9 mouse cellular contexts compared by ENCODE assay signal in the genomic region with DNA sequence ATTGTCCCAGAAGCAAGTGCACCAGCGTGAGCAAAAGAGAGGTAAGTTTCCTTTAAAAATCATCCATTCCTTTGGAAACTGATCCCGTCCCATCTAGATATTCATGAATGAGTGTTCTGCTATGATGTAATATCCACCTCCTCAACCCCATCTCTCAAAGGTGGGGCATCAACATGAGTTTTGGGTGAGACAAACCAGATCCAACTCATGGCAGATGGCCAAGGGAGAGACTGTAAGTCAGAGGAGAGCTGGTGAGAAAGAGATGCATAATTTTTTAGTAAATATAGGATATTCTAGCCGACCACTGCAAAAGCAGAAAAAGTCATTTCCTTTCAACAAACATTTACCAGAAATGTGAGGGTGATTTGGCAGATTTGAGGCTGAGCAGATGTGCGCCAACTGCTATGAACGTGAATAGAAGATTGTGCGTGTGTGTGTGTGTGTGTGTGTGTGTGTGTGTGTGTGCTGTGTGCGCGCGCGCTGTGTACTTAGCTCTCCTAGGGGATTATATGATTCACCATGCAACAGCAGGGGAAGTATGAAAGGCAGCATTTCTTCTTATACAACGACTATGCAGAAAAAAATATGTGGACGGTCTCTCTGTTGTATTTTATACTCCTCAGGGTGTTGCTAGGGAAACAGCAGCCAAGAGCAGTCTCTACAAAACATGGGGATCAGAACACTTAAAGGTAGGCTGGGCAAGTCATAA. TPM values are rescaled to one million over a fixed set of nuclear protein-coding genes. Genes with fewer than 3 reads are reported as not detected.
DNase-seq lines count a peak whose midpoint lies in the region; ATAC-seq and TF ChIP-seq lines count a peak whose summit lies in the region.
"Had no signal": no experiment of that assay in that cellular context is flagged by ENCODE, and none has a peak within 500 bp of the region (broad histone marks: within the 10 kb centered on the region; RNA-seq: fewer than 3 reads in every experiment).

No protein-coding gene starts in this region.

- no peak for TF ChIP-seq POLR2A in lung, adult 2 months (IDR thresholded peaks at IDR 0.05; ENCODE audit: borderline replicate concordance, extremely low read depth, low read depth, low read length)

- H3K27ac ChIP-seq in heart, embryonic 10.5 days, result no peak overlapping the region
- no peak overlapping the region for H3K27ac ChIP-seq in embryonic facial prominence, embryonic 15.5 days (replicated peaks)
- no peak overlapping the region for H3K27ac ChIP-seq in midbrain, postnatal 0 days (ENCODE audit: low read depth, low read length)
- H3K27ac ChIP-seq: neural tube, embryonic 13.5 days had no signal

- WGBS in heart, embryonic 10.5 days, result 78% methylated on average over 12 of the region's 12 CpGs
- 30% methylated on average over 12 of the region's 12 CpGs for WGBS in embryonic facial prominence, embryonic 15.5 days
- WGBS in midbrain, postnatal 0 days, result 49% methylated on average over 12 of the region's 12 CpGs
- 58% methylated on average over 12 of the region's 12 CpGs for WGBS in lung, adult 2 months

- H3K4me2 ChIP-seq in embryonic facial prominence, embryonic 15.5 days (replicated peaks), result no peak overlapping the region
- H3K4me2 ChIP-seq in midbrain, postnatal 0 days (ENCODE audit: low read depth, low read length, poor library complexity, severe bottlenecking), result peak overlapping the region; percentile 18; the same call in 1 of the 2 replicates
- H3K4me2 ChIP-seq: neural tube, embryonic 13.5 days had no signal

- H3K4me3 ChIP-seq in heart, embryonic 10.5 days, result no peak overlapping the region
- no peak overlapping the region for H3K4me3 ChIP-seq in embryonic facial prominence, embryonic 15.5 days (replicated peaks)
- no peak overlapping the region for H3K4me3 ChIP-seq in midbrain, postnatal 0 days (ENCODE audit: low read depth, low read length)
- H3K4me3 ChIP-seq in lung, adult 2 months (replicated peaks; ENCODE audit: extremely low read depth, low read depth, low read length), result no peak overlapping the region
- H3K4me3 ChIP-seq: neural tube, embryonic 13.5 days had no signal

- peak; percentile 77 for ATAC-seq in embryonic facial prominence, embryonic 15.5 days (ENCODE audit: insufficient number of reproducible peaks, low FRiP score, low TSS enrichment, low read depth)
- ATAC-seq in midbrain, postnatal 0 days (ENCODE audit: low FRiP score), result peak; percentile 56

- H3K36me3 ChIP-seq in heart, embryonic 10.5 days, result no peaks in the 10 kb centered on the region
- no peaks in the 10 kb centered on the region for H3K36me3 ChIP-seq in embryonic facial prominence, embryonic 15.5 days
- no peaks in the 10 kb centered on the region for H3K36me3 ChIP-seq in midbrain, postnatal 0 days (ENCODE audit: insufficient read depth, low read length)
- H3K36me3 ChIP-seq: neural tube, embryonic 13.5 days had no signal

- TF ChIP-seq CTCF in midbrain, postnatal 0 days (IDR thresholded peaks at IDR 0.05), result no peak
- no peak for TF ChIP-seq CTCF in lung, adult 2 months (IDR thresholded peaks at IDR 0.05; ENCODE audit: insufficient read depth, low read length)

- no peak overlapping the region for H3K9ac ChIP-seq in embryonic facial prominence, embryonic 15.5 days
- no peak overlapping the region for H3K9ac ChIP-seq in midbrain, postnatal 0 days (replicated peaks; ENCODE audit: low read length, poor library complexity, severe bottlenecking)
- H3K9ac ChIP-seq: neural tube, embryonic 13.5 days had no signal

- no peaks in the 10 kb centered on the region for H3K4me1 ChIP-seq in heart, embryonic 10.5 days
- H3K4me1 ChIP-seq in embryonic facial prominence, embryonic 15.5 days, result 0 out of 2 replicates have a peak, but pooled peaks cover 5% of the 10 kb centered on the region
- no peaks in the 10 kb centered on the region for H3K4me1 ChIP-seq in midbrain, postnatal 0 days (ENCODE audit: insufficient read depth, low read length)
- H3K4me1 ChIP-seq in lung, adult 2 months (ENCODE audit: control insufficient read depth, insufficient read depth, low read length), result no peaks in the 10 kb centered on the region
- H3K4me1 ChIP-seq: neural tube, embryonic 13.5 days had no signal

- DNase-seq in heart, adult 8-10 months (ENCODE audit: low spot score), result peak; percentile 32
- no peak for DNase-seq in heart, embryonic 10.5 days (ENCODE audit: low spot score)
- peak; percentile 54 for DNase-seq in layer of hippocampus, adult 11-12 months (ENCODE audit: low spot score)
- DNase-seq in midbrain, postnatal 0 days (ENCODE audit: low spot score), result peak; percentile 10
- DNase-seq in kidney, adult 18-20 months, result no peak
- DNase-seq in urinary bladder, postnatal 4 days (ENCODE audit: low spot score in 2 of 2), result no peak
- DNase-seq in lung, adult 2 months, result no peak

- H3K27me3 ChIP-seq in heart, embryonic 10.5 days (ENCODE audit: insufficient read depth, poor library complexity, severe bottlenecking), result no peaks in the 10 kb centered on the region
- no peaks in the 10 kb centered on the region for H3K27me3 ChIP-seq in embryonic facial prominence, embryonic 15.5 days
- no peaks in the 10 kb centered on the region for H3K27me3 ChIP-seq in midbrain, postnatal 0 days (ENCODE audit: insufficient read depth, low read length)
- H3K27me3 ChIP-seq: neural tube, embryonic 13.5 days had no signal

- no peaks in the 10 kb centered on the region for H3K9me3 ChIP-seq in heart, embryonic 10.5 days
- H3K9me3 ChIP-seq in embryonic facial prominence, embryonic 15.5 days (replicated peaks), result no peaks in the 10 kb centered on the region
- H3K9me3 ChIP-seq in midbrain, postnatal 0 days (ENCODE audit: low read length), result no peaks in the 10 kb centered on the region
- H3K9me3 ChIP-seq: neural tube, embryonic 13.5 days had no signal

RNA-seq across cellular contexts. Expression of gene Ctsc, which starts 42.9 kb away (rescaled TPM):
- 10 to 100 TPM; 26.1 to 36.4 (median 30.6) TPM for total RNA-seq in heart, adult 8-10 months (2022)
- 27.1 and 28.3 TPM in 2 replicates for polyA plus RNA-seq in heart, embryonic 10.5 days (2016; fragmentation: Nextera tagmentation; extraction: Ambion mirVana)
- polyA plus RNA-seq in embryonic facial prominence, embryonic 15.5 days (2015; fragmentation: Nextera tagmentation; extraction: Ambion mirVana), result 86.2 and 89.7 TPM in 2 replicates
- total RNA-seq in midbrain, postnatal 0 days (2014; rRNA removed), result 8.4 and 10.5 TPM in 2 replicates
- polyA plus RNA-seq in midbrain, postnatal 0 days (2015; fragmentation: Nextera tagmentation; extraction: Ambion mirVana), result 14.6 and 14.7 TPM in 2 replicates
- polyA plus RNA-seq in lung, adult 2 months (2012; rRNA removed), result 181 and 233 TPM in 2 replicates

Comparison
In these comparisons a context has a peak if more than half of its experiments do, and no peak if none do; other contexts are left out.
1. DNase-seq: peak in heart, adult 8-10 months (single experiment), layer of hippocampus, adult 11-12 months (single experiment) and midbrain, postnatal 0 days (single experiment); none in heart, embryonic 10.5 days (single experiment), kidney, adult 18-20 months (single experiment), urinary bladder, postnatal 4 days (0 of 2) and lung, adult 2 months (single experiment).